Mouse (Mus musculus) E14TG2a.4 (cell line): ENCODE measurements around the gene Cela3a.

ENCODE experiments used
- CTCF ChIP-seq: conservative IDR thresholded peaks from 2 replicates; pipeline ENCODE4 v1.5.1; 2014; ENCODE audit warnings: low read length
- NANOG ChIP-seq: IDR thresholded peaks from 2 replicates; pipeline ENCODE4 v1.6.1; 2014; ENCODE audit warnings: borderline replicate concordance, low read length, mixed read lengths

DNA sequence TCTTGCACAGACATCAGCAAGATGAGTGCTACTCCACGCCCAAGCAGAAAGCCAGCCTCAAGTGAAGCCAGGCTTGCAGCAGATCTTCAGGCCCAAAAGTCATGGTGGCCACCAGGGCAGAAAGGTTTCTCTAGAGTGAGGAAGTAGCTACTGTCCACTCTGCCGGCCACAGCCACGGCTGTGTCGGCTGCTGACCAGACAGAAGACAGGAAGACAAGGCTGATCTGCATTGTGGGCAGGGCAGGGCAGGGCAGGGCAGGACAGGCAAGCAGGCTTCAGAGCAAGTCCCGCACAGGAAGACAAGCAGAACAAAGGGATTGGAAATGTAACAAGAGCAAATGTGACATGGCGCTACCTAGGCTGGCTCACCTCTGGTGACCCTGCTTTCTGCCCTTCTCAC is 35.9 kb downstream of the Cela3a start:
- TF ChIP-seq CTCF (no peak), NANOG (no peak)
